Mouse (Mus musculus): Measurements from ENCODE around the gene AI597479. TPM values are rescaled to one million over a fixed set of nuclear protein-coding genes. Genes with fewer than 3 reads are reported as not detected.
"Not testable (repeated sequence)": the region's sequence is repeated elsewhere in the genome, so short reads cannot be mapped to it uniquely, and the experiment has no call there.

The AI597479 gene
- total RNA-seq, 1 experiment from 2014 or later: 26.4 TPM

DNA sequence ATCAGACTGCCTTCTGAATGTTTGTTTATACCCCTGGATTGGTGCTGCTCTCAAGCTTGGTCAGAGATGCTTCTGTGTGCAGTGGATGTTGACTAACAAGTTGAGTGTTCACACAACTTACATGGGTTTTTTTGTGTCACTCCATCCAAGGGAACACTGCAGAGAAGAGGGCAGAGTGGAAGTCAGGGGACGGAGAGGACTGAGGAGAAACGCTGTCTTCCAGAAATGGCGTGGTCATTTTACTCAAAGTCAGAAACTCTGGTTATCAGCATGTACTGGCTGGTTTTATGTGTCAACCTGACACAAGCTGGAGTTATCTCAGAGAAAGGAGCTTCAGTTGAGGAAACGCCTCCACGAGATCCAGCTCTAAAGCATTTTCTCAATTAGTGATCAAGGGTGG is 22.4 kb downstream of the AI597479 start:
- no peak for ATAC-seq (replicated peaks; ENCODE audit: low read depth, poor library complexity, severe bottlenecking)

DNA sequence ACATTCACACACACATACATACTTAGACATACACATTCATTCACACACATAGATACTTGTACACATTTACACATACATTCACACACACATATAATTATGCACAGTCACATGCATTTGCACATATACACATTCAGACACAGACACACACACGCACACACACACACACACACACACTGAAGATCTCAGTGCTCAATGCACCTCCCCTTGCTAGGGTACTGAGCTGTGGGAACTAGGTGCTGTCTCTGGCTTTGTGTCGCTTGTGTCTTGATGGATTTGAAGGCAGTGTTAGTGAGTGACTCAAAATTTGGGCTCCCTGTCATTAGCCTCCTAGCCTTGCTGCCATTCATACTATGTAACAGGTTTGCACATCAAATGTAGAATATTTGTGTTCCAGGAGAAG is 24.1 kb downstream of the AI597479 start:
- ATAC-seq (replicated peaks; ENCODE audit: low read depth, poor library complexity, severe bottlenecking): no peak

DNA sequence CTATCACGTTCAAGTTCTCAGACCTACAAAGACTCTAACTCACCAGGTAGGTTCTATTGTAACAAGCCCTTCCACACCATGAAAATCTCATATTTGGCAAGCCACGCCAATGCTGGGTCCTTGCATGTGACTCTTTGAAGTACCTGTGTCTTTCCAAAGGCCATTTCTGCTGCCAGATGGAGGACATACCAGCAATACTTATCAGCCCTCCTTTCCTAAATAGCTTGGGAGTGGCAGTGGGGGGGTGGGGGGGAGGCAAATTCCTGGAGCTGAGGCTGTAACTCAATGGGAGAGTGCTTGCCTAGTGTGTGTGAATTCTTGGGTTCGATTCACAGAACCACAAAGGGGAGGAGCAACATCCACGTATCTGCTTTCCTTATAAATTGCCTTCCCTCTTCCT is 26.2 kb downstream of the AI597479 start:
- no peak for ATAC-seq (replicated peaks; ENCODE audit: low read depth, poor library complexity, severe bottlenecking)

DNA sequence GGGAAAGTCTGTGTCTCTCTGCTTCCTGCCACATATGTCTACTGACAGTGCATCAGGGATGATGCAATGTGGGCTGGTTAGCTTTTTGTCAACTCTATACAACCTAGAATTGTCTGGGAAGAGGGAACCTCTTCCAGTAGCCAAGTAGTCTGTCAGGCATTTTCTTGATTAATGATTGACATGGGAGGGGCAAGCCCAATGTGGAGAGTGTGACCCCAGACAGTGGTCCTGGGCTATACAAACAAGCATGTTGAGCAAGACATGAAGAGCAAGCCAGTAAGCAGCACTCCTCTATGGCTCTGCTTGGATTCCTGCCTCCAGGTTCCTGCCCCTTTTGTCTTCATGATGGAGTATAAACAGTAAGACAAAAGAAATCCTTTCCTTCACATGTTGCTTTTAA is 28.7 kb downstream of the AI597479 start:
- no peak for ATAC-seq (replicated peaks; ENCODE audit: low read depth, poor library complexity, severe bottlenecking)

DNA sequence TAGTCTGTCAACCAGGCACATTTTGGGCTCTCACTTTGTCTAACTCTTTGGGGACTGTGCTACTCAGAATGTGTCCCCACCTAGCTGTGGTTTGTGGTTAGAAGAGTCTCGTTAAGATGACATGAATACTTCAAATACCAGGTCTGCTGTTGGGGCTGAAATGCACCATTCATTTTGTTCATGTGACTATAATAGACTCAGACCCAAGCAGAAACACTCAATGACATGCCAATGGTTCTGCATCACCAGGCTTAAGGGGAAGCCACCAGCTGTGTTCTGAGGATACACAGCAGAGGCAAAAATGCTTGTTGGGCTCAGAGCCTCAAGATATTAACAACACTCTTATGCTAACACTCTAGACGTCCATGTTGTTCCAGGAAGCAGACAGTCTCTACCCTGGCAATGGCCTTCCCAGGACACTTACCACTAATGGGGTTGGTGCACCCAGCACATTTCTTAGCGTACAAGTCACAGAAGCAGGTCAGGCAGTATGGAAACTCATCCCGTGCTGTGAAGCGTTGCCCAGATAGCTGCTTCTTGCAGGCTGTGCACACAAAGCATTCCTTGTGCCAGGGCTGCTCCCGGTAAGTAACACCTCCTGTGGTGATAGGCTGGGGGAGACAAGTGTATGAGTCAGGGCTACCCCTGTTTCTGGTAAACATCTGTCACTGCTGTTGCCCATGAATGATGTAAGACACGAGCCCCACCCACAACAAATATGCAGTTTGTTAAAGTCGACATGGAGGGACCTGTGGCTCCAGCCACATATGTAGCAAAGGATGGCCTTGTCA is 29.5 kb downstream of the AI597479 start:
- no peak for ATAC-seq (replicated peaks; ENCODE audit: low read depth, poor library complexity, severe bottlenecking)

DNA sequence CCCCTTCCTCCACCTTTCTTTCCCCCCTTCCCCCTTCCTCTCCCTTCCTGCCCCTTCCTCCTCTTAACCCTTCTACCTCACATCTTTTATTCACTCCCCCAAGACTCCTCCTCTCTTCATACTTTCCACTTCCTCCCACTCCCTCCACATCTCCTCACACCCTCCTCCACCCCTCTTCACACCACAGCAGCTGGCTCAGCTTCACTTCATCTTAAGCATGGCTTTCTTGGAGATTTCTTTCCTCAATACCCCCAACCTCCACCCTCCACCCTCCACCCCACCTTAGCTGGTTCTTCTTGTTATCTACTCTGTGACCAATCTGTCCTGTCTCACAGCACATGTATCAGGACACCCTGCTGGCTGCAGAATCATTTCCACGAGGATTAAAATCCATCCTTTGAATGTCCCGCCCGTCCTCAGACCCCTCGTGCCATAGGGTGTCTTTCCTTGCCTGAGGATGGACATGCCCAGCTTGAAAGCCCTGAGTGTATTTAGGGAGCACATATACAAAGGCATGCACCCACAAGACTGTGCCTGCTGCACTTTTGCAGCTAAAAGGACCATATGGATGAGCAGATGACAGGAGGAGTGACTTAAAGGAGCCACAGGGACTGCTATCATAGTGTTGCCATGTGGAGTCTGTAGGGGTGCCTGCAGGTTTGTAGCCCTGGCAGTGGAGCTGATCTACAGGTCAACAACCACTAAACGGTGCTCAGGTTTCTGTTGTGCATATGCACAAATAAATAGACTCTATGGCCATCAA is 31.9 kb downstream of the AI597479 start:
- no peak for ATAC-seq (replicated peaks; ENCODE audit: low read depth, poor library complexity, severe bottlenecking)

DNA sequence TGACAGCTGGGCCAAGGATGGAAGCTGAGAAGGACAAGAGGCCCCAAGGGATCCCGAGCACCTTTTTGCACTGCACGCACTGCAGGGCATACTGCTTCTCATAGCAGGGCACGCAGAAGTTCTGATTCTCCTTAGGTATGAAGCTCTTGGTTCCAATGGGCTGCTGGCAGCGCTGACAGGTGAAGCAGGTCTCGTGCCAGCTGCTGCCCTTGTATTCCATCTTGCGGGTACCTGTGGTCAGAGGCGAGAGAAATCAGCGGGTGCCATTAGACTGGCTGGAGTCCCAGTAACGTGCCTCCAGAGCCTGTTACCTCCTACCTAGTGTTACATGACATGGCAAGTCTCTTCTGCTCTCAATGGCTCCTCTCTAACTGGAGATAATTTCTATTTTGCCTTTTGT is 33.1 kb downstream of the AI597479 start:
- no peak for ATAC-seq (replicated peaks; ENCODE audit: low read depth, poor library complexity, severe bottlenecking)

DNA sequence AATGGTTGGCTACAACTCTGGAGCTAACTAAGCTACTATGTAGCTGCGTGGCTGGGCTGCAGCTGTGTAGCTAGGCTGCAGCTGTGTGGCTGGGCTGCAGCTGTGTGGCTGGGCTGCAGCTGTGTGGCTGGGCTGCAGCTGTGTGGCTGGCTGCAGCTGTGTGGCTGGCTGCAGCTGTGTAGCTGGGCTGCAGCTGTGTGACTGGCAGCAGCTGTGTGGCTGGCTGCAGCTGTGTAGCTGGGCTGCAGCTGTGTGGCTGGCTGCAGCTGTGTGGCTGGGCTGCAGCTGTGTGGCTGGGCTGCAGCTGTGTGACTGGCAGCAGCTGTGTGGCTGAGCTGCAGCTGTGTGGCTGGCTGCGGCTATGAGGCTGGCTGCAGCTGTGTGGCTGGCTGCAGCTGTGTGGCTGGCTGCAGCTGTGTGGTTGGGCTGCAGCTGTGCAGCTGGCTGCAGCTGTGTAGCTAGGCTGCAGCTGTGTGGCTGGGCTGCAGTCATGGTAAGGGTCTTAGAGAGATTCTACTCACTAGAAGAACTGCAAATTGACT is 38.0 kb downstream of the AI597479 start:
- not testable (repeated sequence) for ATAC-seq (replicated peaks; ENCODE audit: low read depth, poor library complexity, severe bottlenecking)

DNA sequence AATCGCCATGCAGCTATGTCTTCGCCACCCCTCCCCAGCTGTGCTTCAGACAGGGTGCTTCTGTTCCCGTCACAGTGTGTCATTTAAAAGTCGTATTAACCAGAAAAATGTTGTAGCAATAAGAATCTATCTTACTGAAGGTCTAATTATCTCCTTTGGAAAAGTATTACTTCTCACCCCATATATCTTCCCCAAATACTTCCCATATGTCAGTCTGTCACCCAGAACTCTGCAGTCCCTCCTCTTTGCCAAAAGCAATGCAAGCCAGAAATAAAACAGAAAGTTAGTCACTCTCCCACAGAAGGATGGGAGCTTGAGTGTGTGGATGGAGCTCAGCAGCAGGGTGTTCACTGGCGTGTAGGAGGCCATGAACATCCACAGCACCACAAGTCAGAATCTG is 38.8 kb downstream of the AI597479 start:
- ATAC-seq (replicated peaks; ENCODE audit: low read depth, poor library complexity, severe bottlenecking): no peak

DNA sequence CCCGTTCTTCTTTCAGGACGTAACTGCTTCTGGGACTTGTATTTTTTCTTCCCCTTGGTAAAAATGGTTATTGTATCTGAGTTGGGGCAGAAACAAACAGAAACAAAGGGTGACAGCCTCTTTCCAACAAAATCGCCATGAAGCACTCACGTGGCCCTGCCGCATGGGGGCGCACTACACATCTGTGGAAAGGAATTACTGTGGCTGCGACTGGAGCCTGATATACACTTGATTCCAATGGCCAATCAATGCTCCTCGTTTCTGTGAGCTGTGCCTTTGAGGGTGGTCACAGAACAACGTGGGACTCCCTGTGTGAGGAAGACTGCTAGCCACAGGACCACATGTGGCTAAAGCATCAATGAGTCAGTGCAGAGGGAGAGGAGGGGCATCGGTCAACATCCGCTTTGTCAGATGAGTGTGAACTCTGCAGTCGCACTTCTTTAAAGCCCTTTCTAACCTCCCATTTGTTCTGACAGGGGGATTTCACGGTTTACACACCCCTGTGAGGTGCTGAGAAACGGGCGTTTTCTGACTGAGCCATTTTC is 39.8 kb downstream of the AI597479 start:
- no peak for ATAC-seq (replicated peaks; ENCODE audit: low read depth, poor library complexity, severe bottlenecking)

DNA sequence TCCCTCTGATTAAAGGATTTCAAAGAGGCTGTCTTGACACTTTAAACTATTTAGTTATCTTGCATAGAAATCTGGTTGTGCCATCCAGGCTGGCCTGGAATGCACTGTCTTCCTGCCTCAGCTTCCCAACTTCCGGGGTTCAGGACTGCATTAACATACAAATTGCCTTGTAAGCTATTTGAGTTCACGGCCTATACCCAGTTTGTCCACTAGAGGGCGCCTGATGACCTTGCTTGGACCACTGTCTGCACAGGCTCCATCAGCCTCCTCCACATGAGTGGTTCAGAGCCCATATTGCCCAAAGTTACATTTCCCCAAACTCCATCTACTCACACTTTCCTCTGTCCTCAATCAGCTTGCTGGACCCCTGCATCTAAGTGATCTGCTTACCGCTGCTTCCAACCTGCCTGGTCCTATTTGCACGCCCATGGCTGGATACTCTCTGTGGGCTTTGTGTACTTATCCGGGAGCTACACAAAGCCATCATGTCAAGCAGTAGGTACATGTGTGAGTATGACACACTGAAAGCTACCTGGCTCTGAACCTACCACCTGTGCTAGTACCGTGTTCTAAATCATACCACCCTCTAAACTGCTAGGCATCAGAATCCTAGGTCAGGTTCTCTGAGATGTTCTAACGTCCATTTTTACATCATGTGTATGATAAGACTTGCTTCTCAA is 41.2 kb downstream of the AI597479 start:
- ATAC-seq (replicated peaks; ENCODE audit: low read depth, poor library complexity, severe bottlenecking): peak; percentile 97

DNA sequence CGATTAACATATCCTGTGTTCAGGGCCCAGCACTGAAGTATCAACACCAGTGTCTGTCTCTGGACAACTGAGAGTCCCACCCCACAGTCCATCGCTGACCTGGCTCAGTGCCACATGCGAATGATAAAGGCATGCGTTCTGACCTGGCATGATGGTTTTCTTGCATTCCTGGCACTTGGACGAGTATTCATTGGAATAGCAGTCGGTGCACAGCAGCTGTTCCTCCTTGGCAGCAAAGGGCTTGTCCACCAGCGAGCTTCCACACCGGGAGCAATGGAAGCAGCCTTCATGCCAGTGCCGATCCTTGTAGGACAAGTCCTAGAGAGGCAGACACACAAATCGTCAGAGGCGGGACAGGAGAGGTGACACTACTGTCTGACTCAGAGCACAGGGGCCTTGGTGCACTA is 43.0 kb downstream of the AI597479 start:
- no peak for ATAC-seq (replicated peaks; ENCODE audit: low read depth, poor library complexity, severe bottlenecking)

DNA sequence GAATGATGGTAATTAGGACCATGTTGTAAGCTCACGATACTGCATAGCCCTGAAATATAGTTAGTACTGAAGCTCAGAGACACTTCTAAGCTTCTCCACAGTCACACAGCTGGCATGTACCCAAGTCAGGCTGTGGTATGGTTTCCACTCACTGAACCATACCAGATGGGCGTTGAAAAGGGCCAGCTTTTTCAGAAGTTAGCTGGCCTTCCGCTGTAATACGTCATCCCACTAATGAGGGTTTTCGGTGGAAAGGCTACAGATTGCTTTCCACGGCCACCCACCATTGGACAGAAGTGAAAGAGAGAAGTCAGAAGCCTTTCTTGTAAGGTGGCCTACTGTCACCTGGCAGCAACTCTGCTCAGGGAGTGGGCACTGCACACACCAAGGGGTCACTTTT is 44.3 kb downstream of the AI597479 start:
- ATAC-seq (replicated peaks; ENCODE audit: low read depth, poor library complexity, severe bottlenecking): no peak

DNA sequence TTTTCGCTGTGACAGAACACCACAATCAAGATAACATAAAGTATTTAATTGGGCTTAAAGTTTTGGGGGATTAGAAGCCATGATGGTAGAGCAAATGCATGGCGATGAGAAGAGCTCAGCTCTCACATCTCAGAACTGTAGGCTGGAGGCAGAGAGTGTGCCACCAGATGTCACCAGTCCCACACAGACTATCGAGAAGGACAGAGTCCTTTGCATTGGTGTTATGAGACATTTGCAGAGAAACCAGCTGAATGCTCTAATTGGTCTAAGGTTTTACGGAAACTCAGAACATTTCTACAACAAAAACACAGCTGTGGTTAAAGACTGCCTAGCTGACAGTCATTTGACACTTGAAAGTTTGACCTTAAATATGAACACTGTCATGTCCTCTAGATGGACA is 44.8 kb downstream of the AI597479 start:
- ATAC-seq (replicated peaks; ENCODE audit: low read depth, poor library complexity, severe bottlenecking): no peak

DNA sequence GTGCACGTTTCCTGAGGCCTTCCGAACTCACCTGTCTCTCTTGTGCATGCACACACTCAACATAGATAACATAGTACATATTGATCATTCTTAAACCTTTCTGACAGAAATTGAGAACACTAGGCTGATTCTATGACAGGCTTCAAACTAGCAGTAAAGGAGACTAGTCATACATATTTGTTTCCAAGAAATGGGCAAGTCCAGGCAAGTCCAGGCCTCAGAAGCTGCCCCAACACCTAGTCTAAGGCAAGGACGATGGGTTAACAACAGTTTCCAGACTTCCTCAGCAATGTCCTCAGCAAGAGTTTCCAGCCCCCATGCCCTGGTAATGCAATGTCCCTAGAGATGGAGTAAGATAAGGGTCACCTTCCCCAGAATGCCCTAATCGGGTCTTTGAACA is 45.3 kb downstream of the AI597479 start:
- no peak for ATAC-seq (replicated peaks; ENCODE audit: low read depth, poor library complexity, severe bottlenecking)

DNA sequence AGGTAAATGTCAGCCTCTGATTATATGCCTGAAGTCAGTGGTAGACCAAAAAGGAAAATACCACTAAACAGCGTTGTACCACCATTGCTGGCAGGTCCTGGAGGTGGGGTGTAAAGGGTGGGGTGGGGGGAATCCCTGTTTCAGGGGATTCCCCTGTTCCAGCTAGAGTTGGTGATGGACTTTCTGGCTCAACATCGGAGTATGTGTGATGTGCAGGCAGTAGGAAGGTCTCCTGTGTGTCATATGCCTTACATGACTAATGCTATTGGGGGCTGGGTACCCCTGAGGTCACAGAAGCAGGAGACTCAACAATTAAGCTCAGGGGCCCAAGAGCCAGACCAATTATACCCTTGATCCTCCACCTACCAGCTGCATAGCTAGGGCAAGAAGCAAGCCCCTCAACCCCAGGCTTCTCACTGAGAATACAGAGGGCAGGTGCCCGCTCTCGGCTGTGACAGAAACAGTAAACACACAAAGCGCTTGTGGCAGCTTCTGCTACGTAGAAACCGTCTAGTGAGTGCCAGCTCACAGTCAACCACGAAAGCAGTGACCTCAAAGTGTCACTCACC is 45.9 kb downstream of the AI597479 start:
- no peak for ATAC-seq (replicated peaks; ENCODE audit: low read depth, poor library complexity, severe bottlenecking)

DNA sequence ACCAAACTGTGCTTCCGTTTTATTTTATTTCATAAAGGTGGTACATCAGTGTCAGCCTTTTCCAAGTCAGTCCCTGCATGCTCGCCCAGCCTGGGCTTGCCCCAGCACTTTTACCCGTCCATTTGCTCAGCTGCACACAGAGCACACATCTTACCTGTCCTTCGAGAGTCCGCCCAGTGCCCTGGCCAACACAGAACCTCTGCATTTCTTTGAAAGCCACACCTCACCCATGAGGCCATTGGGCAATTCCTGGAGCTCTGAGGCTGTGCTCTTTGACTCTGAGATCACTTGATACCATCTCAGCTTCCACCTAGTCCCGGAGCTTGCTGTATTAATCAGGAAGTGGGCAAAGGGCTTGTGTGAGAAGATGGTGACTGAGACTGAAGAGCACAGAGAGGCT is 46.9 kb downstream of the AI597479 start:
- no peak for ATAC-seq (replicated peaks; ENCODE audit: low read depth, poor library complexity, severe bottlenecking)

DNA sequence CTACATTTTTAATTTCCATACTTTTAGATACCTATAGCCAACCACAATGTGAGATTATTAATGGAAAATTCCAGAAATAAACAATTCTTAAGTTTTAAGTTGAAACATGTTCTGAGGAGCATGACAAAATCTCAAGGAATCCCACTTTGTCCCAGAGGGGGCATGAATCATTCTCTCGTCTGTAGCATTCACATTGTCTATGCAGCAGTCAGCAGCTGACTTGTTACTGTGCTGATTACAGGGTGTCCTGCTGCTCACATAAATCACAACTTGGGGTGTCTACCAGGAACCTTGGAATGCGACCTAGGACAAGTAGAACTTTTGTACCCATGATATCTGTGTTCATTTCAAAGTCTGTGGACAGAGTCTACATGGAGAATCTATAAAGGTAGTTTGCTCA is 49.0 kb downstream of the AI597479 start:
- no peak for ATAC-seq (replicated peaks; ENCODE audit: low read depth, poor library complexity, severe bottlenecking)

DNA sequence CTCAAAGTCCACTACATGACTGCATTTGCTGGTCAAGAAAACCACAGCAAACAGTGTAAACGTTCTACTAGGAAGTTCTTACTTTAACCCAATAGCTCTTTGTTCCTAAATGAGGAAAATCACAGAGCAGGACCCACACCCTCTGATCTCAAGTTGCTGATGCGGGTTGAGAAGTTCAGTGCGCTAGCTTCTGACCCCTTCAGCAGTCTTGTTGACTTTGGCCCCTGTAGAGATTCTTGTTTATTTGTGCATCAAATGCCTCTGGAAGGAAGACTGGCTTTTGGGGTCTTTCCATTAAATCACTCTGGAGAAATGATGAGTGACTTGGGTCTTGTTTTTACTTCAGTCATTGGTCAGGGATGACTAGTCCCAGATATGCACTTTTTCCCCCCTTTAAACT is 51.7 kb downstream of the AI597479 start:
- no peak for ATAC-seq (replicated peaks; ENCODE audit: low read depth, poor library complexity, severe bottlenecking)

DNA sequence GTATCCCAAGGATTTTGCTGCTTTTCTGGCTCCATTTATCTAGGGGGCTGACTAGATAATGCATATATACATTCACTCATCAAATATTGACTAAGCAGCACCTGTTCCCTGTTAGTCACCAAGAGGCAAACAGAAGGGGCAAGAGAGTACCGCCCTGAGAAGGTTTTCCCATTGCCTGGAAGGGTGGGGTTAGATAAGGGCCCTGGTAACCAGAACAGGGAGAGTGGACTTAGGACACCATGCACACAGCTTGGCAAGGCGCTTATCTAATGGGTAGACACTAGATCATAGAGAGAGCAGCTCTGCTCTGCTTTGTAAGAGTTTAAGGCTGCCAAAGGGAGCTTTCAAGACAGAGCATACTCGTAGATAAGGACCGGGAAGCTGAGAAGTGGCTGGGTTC is 54.1 kb downstream of the AI597479 start:
- ATAC-seq (replicated peaks; ENCODE audit: low read depth, poor library complexity, severe bottlenecking): no peak
